Mouse (Mus musculus) ES-Bruce4 (cell line): Measurements from ENCODE around the gene Slc1a4. TPM values are rescaled to one million over a fixed set of nuclear protein-coding genes. Genes with fewer than 3 reads are reported as not detected.
A peak's percentile ranks its signal among the peaks of the same experiment; 100 is the strongest.

Experiments
- H3K27ac ChIP-seq: 2 replicates; pipeline ENCODE4 v1.5.1; 2012; ENCODE audit warnings: low read length, inconsistent platforms; ENCODE audit not compliant: insufficient read depth
- H3K27me3 ChIP-seq: 2 replicates; pipeline ENCODE4 v1.6.1; 2012; ENCODE audit warnings: mild to moderate bottlenecking, low read length, inconsistent platforms; ENCODE audit not compliant: control insufficient read depth, poor library complexity, insufficient read depth, severe bottlenecking
- H3K36me3 ChIP-seq: 2 replicates; pipeline ENCODE4 v1.6.1; 2012; ENCODE audit warnings: inconsistent platforms, mild to moderate bottlenecking, low read length, moderate library complexity; ENCODE audit not compliant: control insufficient read depth, poor library complexity, insufficient read depth, severe bottlenecking
- H3K4me1 ChIP-seq: one replicate; pipeline ENCODE4 v1.8.1; 2011; ENCODE audit warnings: low read length; ENCODE audit not compliant: control insufficient read depth, insufficient read depth
- H3K4me3 ChIP-seq: 2 replicates; pipeline ENCODE4 v1.5.1; 2011; ENCODE audit warnings: low read depth, mild to moderate bottlenecking, low read length
- H3K9ac ChIP-seq: 2 replicates; pipeline ENCODE4 v1.6.1; 2012; ENCODE audit warnings: low read depth, mild to moderate bottlenecking, inconsistent platforms; ENCODE audit not compliant: poor library complexity, severe bottlenecking
- H3K9me3 ChIP-seq: replicated peaks from 2 replicates; pipeline ENCODE4 v1.6.1; 2012; ENCODE audit warnings: mild to moderate bottlenecking, low read length, inconsistent platforms; ENCODE audit not compliant: control insufficient read depth, poor library complexity, insufficient read depth, severe bottlenecking
- CTCF ChIP-seq: IDR thresholded peaks from one replicate; pipeline ENCODE4 v1.8.1; 2011; ENCODE audit warnings: low read depth, low read length
- EP300 ChIP-seq: IDR thresholded peaks from 2 replicates; pipeline ENCODE4 v1.6.1; 2011; ENCODE audit warnings: low read depth, low read length; ENCODE audit not compliant: insufficient read depth
- POLR2A ChIP-seq: IDR thresholded peaks from one replicate; pipeline ENCODE4 v1.8.1; 2011; ENCODE audit warnings: low read length; ENCODE audit not compliant: insufficient read depth
- polyA plus RNA-seq: library from polyadenylated mRNA; stranded (reverse); fragments of >200 nt; gene quantifications from 2 replicates; pipeline ENCODE4 v1.2.4, GENCODE M21; 2011; ENCODE audit warnings: low read depth; ENCODE audit not compliant: missing spikeins, insufficient read depth, insufficient read length

Slc1a4 gene
- polyA plus RNA-seq: 18.4 and 20.2 TPM in 2 replicates

DNA sequence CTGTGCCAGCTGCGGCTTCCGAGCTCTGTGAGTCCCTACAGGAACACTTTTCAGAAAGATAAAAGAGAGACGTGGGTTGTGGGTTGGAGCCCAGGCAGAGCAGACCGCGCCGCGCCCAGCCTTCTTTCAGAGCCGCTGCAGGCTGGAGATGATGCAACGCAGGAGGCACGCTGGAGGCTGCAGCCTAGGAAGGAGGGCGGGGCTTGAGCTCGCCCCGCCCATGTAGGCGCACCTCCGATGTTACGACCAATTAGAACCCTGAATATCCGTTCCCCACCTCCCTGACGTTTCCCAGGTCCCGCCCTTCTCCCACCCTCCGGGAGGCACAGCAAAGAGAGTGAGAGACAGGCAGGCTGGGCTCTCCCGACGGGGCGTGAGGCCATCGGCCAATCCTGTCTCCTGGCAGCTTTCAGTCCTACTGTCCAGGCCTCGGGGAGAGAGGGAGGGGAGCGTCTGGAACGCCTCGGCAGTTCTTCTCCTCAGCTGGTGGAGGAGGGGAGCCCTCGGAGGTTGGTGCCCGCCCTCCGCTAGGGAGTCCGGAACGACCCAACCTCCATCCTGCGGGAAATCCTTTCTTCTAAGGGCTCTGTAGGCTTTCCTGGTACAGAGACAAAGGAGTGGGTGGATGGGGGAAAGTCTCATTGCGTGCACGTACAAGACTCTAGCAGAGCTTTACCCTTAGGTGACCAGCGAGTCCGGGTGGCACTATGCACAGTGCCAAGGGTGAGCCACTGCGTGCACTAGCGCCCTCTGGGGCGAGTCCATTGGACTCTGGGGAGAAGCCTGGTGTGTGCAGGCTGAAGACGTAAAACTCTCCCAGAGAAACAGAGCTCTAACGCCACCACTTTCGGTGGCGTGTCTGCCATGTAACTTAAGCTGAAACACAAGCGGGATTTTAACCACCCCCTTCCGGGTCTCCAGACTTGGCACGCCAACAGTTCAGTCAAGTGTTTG is at the start of gene Slc1a4:
Gene Slc1a4 (minus strand): TSS at position 153 of the 954 bp plus-strand sequence.
- Histone ChIP-seq H3K9ac (peak within 1 kb of the TSS; percentile 84), H3K27ac (peak within 1 kb of the TSS; percentile 59), H3K4me1 (peaks cover 1% of the 10 kb centered on the region), H3K27me3 (no peaks in the 10 kb centered on the region), H3K36me3 (no peaks in the 10 kb centered on the region), H3K9me3 (no peaks in the 10 kb centered on the region), H3K4me3 (peak within 1 kb of the TSS; percentile 79)
- TF ChIP-seq CTCF: peak; percentile 65
- TF ChIP-seq POLR2A: peak; percentile 71
- 0 out of 2 replicates have a peak, but pooled peaks have one; percentile 18 for TF ChIP-seq EP300

DNA sequence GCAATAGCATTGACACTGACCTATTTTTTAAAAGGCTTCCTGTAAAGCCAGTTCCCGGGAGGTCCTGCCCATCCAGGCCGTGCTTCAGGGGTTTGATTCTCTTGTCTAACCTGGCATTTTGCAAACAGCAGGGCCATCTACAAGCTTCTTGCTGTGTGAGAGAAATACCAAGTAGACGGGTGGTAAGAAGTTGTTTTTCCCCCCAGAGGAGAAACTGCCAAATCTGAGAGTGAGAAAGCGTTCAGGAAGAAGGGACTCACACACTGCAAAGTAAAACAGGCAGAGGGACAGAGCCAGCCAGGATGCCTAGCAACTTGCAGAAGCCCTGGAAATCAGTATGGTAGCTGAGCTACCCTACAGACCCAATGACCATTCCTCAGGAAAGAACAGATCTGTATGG is 47.6 kb upstream of the Slc1a4 start:
- H3K4me3 ChIP-seq: no peak overlapping the region
- TF ChIP-seq CTCF: no peak
- TF ChIP-seq EP300: no peak
- no peak for TF ChIP-seq POLR2A
- H3K9me3 ChIP-seq: no peaks in the 10 kb centered on the region

DNA sequence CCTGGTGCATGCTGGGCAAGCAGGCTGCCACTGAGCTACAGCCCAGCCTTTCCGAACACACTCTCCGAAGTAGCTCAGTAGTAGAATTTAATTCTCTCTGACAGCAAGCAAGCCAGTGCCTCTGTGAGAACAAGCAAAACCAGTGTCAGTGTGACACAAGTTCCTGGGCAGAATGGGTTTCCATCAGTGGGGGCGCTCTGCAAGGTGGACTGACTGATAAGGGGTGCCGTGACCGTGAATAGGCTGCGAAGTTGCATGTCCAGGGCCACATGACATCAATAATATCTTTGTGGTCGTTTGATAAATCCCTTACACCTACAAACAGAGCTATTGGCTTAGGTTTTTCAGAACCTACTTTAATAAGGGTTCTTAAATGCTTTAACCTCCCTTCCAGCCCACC is 44.1 kb upstream of the Slc1a4 start:
- no peaks in the 10 kb centered on the region for H3K27me3 ChIP-seq
- no peak overlapping the region for H3K27ac ChIP-seq
- H3K9ac ChIP-seq: no peak overlapping the region
- H3K9me3 ChIP-seq: no peaks in the 10 kb centered on the region
- no peaks in the 10 kb centered on the region for H3K36me3 ChIP-seq
- no peaks in the 10 kb centered on the region for H3K4me1 ChIP-seq
- H3K4me3 ChIP-seq: no peak overlapping the region
- no peak for TF ChIP-seq EP300
- no peak for TF ChIP-seq POLR2A
- no peak for TF ChIP-seq CTCF

More for the DNA sequence above, 47.6 kb upstream of the Slc1a4 start:
- no peaks in the 10 kb centered on the region for H3K27me3 ChIP-seq
- H3K36me3 ChIP-seq: no peaks in the 10 kb centered on the region
- no peaks in the 10 kb centered on the region for H3K4me1 ChIP-seq
- no peak overlapping the region for H3K9ac ChIP-seq
- no peak overlapping the region for H3K27ac ChIP-seq

DNA sequence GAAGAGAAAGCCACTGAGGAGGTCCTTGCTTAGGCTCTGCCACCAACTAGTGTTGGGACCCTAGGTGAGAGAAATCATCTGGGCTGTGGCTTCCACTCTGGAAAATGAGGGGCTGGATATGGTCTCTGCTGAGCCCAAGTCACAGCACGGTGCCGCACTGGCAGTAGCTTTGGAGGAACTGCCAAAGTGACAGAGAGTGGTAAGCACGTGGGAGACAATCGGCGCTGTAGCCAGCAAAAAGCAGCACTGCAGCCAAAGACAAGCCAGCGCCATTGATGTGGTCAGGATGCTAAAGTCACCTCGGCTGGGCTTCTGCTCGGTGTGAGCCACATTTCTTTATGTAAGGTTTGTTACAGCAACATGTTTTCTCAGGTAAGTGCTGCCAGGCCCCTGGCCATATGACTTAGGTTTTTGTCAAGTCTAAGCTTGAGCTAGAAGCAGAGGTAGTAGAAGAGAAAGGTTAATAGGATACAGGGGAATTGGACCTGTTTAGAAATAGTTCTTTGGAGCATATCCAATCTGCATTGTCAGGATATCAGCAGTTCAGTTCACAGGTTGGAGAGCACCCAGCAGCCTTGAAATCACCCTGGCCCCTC is 40.2 kb upstream of the Slc1a4 start:
- Histone ChIP-seq H3K4me1 (no peaks in the 10 kb centered on the region), H3K36me3 (no peaks in the 10 kb centered on the region), H3K9ac (no peak overlapping the region), H3K4me3 (no peak overlapping the region), H3K27me3 (no peaks in the 10 kb centered on the region), H3K9me3 (no peaks in the 10 kb centered on the region), H3K27ac (no peak overlapping the region)
- TF ChIP-seq POLR2A: no peak
- no peak for TF ChIP-seq EP300
- TF ChIP-seq CTCF: no peak

DNA sequence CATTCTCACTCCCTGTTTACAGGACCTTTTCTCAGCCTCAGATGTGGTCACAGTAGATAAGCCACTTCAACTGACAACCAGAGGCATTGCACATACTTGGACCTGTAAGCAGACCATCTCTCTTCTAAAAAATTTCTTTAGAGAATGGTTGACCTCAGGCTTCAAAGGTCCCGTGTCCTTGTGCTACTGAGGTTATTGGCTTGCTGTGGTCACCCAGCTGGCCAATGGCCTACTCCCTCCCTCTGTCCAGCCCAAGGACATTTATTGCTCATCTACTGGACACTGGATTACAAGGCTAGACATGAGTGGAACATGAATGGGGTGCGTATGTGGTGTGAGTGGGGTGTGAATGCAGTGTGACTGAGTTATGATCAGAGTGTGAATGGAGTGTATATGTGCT is 38.0 kb upstream of the Slc1a4 start:
- Histone ChIP-seq H3K36me3 (no peaks in the 10 kb centered on the region), H3K4me3 (no peak overlapping the region), H3K9ac (no peak overlapping the region), H3K9me3 (no peaks in the 10 kb centered on the region), H3K27ac (no peak overlapping the region; the same call in 1 of the 2 replicates), H3K27me3 (no peaks in the 10 kb centered on the region), H3K4me1 (no peaks in the 10 kb centered on the region)
- TF ChIP-seq POLR2A: no peak
- TF ChIP-seq EP300: no peak
- no peak for TF ChIP-seq CTCF

DNA sequence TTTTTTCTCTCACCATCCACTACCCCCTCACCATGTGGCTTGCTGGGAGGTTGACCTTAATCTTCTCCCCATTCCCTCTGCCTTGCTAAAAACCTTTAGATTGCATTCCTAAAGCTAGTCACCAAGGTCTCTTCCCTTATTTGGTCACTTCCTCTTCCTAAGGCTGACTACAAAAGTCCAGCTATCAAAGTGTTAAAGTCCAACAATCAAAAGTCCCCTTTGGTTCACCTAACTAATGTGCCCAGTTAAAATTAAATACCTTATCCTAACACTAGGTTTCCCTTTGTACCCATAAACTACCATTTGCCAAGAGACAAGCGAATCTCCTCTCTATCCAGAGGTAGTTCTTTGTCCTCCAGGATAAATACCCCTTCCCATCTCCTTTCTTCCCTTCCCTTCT is 33.9 kb upstream of the Slc1a4 start:
- H3K9me3 ChIP-seq: no peaks in the 10 kb centered on the region
- no peak for TF ChIP-seq EP300
- no peaks in the 10 kb centered on the region for H3K4me1 ChIP-seq
- H3K4me3 ChIP-seq: no peak overlapping the region
- no peak overlapping the region for H3K9ac ChIP-seq
- no peaks in the 10 kb centered on the region for H3K27me3 ChIP-seq
- H3K36me3 ChIP-seq: no peaks in the 10 kb centered on the region
- H3K27ac ChIP-seq: no peak overlapping the region
